Mouse (Mus musculus): ENCODE results near the gene Sipa1l2. TPM values are rescaled to one million over a fixed set of nuclear protein-coding genes. Genes with fewer than 3 reads are reported as not detected.

Sipa1l2 gene
- total and polyA plus RNA-seq, 2 experiments from 2014 or later, result 11.5 to 62.2 TPM

DNA sequence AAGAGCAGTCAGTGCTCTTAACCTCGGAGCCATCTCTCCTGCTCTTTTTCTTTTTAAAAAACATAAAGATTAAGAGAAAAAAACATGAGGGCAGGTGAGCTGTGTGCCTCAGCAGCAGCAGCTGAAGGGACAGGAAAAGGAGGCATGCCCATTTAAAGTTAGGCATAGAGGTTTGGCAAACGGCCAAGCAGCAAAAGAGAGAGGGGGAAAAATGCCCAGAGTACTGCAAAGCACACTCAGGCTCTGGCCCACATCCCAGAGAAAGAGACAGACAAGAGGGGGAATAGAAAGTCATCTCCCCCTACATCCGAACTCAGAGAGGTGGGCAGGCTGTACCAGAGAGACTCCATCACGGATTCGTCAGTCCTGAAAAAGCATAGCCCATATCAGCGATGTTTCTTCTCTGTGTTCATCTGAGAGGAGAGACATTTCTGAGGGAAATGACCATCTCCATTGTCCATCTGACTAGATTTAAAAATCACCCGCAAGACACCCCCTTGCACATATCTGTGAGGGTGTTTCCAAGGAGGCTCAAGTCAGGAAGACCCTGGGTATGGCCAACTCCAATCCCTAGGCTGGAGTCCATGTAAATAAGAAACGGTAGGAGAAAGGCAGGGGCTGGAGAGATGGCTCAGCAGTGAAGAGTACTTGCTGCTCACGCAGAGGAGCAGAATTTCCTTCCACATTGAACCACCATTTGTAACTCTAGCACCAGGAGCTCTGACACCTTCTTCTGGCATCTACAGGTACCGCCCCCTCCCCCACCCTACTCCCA, 41.6 kb upstream of the Sipa1l2 start:
- Histone ChIP-seq H3K9me3 (ENCODE audit: low read length) (no peaks in the 10 kb centered on the region), H3K9ac (replicated peaks; ENCODE audit: low read length) (no peak overlapping the region), H3K4me1 (ENCODE audit: insufficient read depth, low read length) (no peaks in the 10 kb centered on the region), H3K36me3 (ENCODE audit: insufficient read depth, low read length) (no peaks in the 10 kb centered on the region), H3K4me3 (ENCODE audit: low read length) (no peak overlapping the region), H3K4me2 (ENCODE audit: low read depth, low read length) (no peak overlapping the region), H3K27ac (no peak overlapping the region), H3K27me3 (ENCODE audit: insufficient read depth, low read length) (no peaks in the 10 kb centered on the region)
- TF ChIP-seq CTCF (IDR thresholded peaks at IDR 0.05; ENCODE audit: low read depth), result no peak
- no peak for ATAC-seq
- DNase-seq (ENCODE audit: low spot score), result peak; percentile 64
- WGBS, result 71% methylated on average over 10 of the region's 10 CpGs

DNA sequence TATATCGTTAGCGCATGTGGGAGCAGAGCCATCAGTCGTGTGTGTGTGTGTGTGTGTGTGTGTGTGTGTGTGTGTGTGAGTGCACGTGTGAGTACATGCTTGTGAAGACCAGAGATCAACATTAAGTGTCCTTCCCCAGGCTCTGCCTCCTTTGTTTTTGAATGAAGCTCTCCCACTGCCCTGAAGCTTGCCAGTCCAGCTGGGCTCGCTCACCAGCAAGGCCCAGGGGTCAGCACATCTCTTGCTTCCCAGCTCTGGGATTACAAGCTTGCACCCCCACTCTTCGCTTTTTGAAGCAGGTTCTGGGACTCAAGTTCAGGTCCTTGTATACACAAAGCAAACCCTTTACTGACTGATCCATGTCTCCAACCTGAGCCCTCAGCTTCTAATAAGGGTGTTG, 40.1 kb upstream of the Sipa1l2 start:
- no peaks in the 10 kb centered on the region for H3K9me3 ChIP-seq (ENCODE audit: low read length)
- 91% methylated on average over 6 of the region's 6 CpGs for whole genome bisulfite sequencing
- TF ChIP-seq CTCF (IDR thresholded peaks at IDR 0.05; ENCODE audit: low read depth), result no peak
- no peaks in the 10 kb centered on the region for H3K4me1 ChIP-seq (ENCODE audit: insufficient read depth, low read length)
- no peak overlapping the region for H3K9ac ChIP-seq (replicated peaks; ENCODE audit: low read length)
- H3K27me3 ChIP-seq (ENCODE audit: insufficient read depth, low read length), result no peaks in the 10 kb centered on the region
- DNase-seq (ENCODE audit: low spot score), result no peak
- H3K4me2 ChIP-seq (ENCODE audit: low read depth, low read length), result no peak overlapping the region
- no peak for ATAC-seq
- no peak overlapping the region for H3K4me3 ChIP-seq (ENCODE audit: low read length)
- H3K27ac ChIP-seq, result no peak overlapping the region
- H3K36me3 ChIP-seq (ENCODE audit: insufficient read depth, low read length), result no peaks in the 10 kb centered on the region

DNA sequence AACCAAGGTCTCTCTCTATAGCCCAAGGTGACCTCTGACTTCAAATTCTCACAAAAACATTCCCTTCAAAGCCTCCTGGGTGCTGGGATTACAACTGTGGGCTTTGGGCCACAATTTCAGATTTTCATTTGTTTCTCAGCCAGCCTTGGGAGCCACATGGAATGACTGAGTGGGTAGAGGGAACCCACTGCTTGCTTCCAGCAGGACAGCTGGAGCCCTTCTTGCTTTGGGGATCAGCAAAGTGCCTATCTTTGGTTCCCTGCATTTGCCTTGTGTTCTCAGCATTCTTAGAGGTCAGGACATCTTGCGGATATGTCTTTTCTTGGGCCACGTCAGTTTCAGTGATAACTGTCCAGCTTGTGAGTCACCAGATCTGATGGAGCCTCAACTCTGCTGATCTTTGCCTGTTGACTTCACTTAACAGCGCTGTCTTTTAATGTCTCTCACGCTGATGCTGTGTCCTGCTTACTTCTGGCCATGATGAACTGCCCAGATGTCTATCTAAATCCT, 38.2 kb upstream of the Sipa1l2 start:
- 92% methylated on average over 4 of the region's 4 CpGs for WGBS
- no peak for TF ChIP-seq CTCF (IDR thresholded peaks at IDR 0.05; ENCODE audit: low read depth)
- Histone ChIP-seq H3K36me3 (ENCODE audit: insufficient read depth, low read length) (no peaks in the 10 kb centered on the region), H3K27ac (no peak overlapping the region), H3K9me3 (ENCODE audit: low read length) (no peaks in the 10 kb centered on the region), H3K9ac (replicated peaks; ENCODE audit: low read length) (no peak overlapping the region), H3K4me1 (ENCODE audit: insufficient read depth, low read length) (no peaks in the 10 kb centered on the region), H3K27me3 (ENCODE audit: insufficient read depth, low read length) (no peaks in the 10 kb centered on the region), H3K4me3 (ENCODE audit: low read length) (no peak overlapping the region), H3K4me2 (ENCODE audit: low read depth, low read length) (no peak overlapping the region)
- ATAC-seq, result no peak
- DNase-seq (ENCODE audit: low spot score), result no peak

DNA sequence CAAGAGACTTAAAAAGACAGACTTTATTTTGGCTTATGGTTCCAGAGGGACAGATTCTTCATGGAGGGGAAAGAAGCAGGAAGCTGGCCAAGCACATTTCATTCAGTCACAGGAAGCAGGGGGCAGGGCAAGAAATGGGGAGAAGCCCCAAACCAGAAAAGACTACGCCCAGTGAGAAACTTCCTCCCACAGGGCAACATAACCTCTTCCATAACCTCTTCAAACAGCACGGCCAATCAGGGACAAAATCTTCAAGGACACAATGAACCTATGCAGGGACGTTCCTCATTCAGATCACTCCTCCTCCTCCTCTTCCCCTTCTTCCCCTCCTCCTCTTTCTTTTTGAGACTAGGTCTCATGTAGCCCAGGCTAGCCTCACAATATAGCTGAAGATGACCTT, 37.3 kb upstream of the Sipa1l2 start:
- WGBS, result 73% methylated on average over 3 of the region's 3 CpGs
- DNase-seq (ENCODE audit: low spot score) (no peak), ATAC-seq (no peak)
- Histone ChIP-seq H3K4me1 (ENCODE audit: insufficient read depth, low read length) (no peaks in the 10 kb centered on the region), H3K27me3 (ENCODE audit: insufficient read depth, low read length) (no peaks in the 10 kb centered on the region), H3K4me3 (ENCODE audit: low read length) (no peak overlapping the region), H3K9me3 (ENCODE audit: low read length) (no peaks in the 10 kb centered on the region), H3K27ac (no peak overlapping the region), H3K36me3 (ENCODE audit: insufficient read depth, low read length) (no peaks in the 10 kb centered on the region), H3K4me2 (ENCODE audit: low read depth, low read length) (no peak overlapping the region), H3K9ac (replicated peaks; ENCODE audit: low read length) (no peak overlapping the region)
- no peak for TF ChIP-seq CTCF (IDR thresholded peaks at IDR 0.05; ENCODE audit: low read depth)

DNA sequence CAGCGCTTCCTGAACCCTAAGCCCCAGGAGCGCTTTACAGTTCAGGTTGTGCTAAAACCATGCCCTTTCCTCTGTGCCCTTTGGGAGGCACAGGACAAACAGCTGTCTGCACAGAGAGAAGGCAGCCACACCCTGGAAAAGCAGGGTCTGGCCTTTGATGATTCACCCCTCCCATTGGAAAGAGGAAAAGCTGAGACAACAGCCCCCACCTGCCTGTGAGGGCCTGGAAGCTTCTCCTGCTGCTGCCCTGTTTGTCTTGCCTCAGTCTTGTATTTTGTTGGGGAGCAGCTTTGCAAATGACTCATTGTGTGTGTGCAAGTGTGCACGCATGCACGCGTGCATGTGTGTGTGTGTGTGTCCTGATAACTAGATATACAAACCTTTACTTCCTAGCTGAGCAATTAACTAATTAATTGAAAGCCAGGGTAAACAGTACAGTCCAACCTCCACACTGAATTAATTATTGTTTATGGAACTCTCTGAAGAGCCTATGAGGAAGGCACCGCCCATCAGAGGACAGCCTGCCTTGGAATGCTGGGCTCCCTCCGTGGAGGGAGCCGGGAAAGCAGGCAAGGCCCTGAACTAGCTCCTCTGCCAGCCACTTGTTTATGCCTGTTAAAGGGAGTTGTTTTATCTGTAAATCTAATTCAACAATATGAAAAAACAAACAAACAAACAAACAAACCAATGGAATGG, 35.4 kb upstream of the Sipa1l2 start:
- H3K27me3 ChIP-seq (ENCODE audit: insufficient read depth, low read length), result no peaks in the 10 kb centered on the region
- H3K4me2 ChIP-seq (ENCODE audit: low read depth, low read length), result no peak overlapping the region
- H3K9me3 ChIP-seq (ENCODE audit: low read length), result no peaks in the 10 kb centered on the region
- H3K27ac ChIP-seq, result no peak overlapping the region
- no peaks in the 10 kb centered on the region for H3K4me1 ChIP-seq (ENCODE audit: insufficient read depth, low read length)
- H3K9ac ChIP-seq (replicated peaks; ENCODE audit: low read length), result no peak overlapping the region
- TF ChIP-seq CTCF (IDR thresholded peaks at IDR 0.05; ENCODE audit: low read depth), result no peak
- DNase-seq (ENCODE audit: low spot score) (no peak), ATAC-seq (no peak)
- 71% methylated on average over 8 of the region's 8 CpGs for WGBS
- H3K36me3 ChIP-seq (ENCODE audit: insufficient read depth, low read length), result no peaks in the 10 kb centered on the region
- no peak overlapping the region for H3K4me3 ChIP-seq (ENCODE audit: low read length)

DNA sequence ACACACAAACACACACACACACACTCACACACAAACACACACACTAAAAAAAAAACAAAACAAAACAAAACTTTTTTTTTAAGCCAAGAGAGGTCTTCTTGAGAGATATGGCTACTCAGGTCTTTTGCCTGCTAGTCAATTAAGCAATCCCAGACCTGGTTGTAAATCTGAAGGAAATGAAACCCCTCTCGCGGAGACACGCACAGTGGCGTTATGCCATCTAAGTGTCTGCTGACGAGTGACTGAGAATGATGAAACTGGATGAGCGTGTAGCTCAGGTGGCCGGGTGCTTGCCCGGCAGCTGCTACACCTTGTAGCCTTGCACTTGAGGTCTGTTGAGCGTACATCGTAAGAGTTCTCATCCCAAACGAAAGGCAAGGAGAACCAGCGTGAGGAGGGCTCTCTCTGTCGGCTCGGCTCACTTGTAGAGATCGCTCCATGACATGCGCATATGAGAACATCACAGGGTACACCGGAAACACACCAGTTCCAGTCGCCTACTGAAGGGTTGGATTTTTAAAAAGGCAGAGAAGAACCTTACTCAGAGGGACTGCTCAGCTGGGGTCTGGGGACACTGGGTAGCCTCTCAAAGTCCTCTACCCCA, 34.7 kb upstream of the Sipa1l2 start:
- H3K4me1 ChIP-seq (ENCODE audit: insufficient read depth, low read length), result no peaks in the 10 kb centered on the region
- no peak overlapping the region for H3K4me2 ChIP-seq (ENCODE audit: low read depth, low read length)
- no peak for ATAC-seq
- 86% methylated on average over 18 of the region's 18 CpGs for WGBS
- H3K27ac ChIP-seq, result no peak overlapping the region
- H3K36me3 ChIP-seq (ENCODE audit: insufficient read depth, low read length), result no peaks in the 10 kb centered on the region
- DNase-seq (ENCODE audit: low spot score), result no peak
- no peak overlapping the region for H3K9ac ChIP-seq (replicated peaks; ENCODE audit: low read length)
- no peak overlapping the region for H3K4me3 ChIP-seq (ENCODE audit: low read length)
- TF ChIP-seq CTCF (IDR thresholded peaks at IDR 0.05; ENCODE audit: low read depth), result no peak
- no peaks in the 10 kb centered on the region for H3K27me3 ChIP-seq (ENCODE audit: insufficient read depth, low read length)
- no peaks in the 10 kb centered on the region for H3K9me3 ChIP-seq (ENCODE audit: low read length)

Data from hindbrain, postnatal 0 days (tissue).